Comparison of ENCODE assay signal across 9 mouse cellular contexts in the genomic region with DNA sequence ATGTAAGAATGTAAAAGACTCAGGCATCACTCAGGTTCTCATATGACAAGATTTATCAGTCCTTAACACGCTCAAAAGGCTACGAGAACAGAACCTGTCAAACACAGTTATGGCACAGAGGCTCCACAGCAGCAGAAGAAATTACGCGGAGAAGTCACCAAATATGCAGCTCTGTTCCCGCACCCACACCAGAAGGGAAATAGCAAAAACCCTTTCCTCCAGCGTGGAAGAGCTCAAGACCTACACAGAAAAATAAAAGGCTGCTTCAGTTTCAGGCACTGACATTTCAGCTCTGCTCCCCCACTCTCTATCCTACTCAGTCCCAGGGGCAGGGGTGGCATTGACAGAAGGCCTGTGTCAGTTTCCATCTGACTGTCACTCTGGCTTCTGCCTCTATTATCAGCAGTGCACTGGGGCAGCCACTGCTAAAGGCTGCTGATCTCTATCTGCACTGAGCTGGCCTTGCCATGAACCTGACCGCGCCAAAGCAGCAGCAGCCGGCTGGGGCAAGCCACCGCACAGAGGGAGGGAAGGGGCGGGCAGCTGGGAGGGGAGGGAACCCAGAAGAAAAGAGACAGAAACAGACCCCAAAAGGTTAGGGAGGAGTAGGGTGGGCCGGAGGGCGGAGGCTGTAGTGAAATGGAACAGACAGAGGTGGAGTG.
DNase-seq lines count a peak whose midpoint lies in the region; ATAC-seq and TF ChIP-seq lines count a peak whose summit lies in the region.
"Had no signal": no experiment of that assay in that cellular context is flagged by ENCODE, and none has a peak within 500 bp of the region (broad histone marks: within the 10 kb centered on the region; RNA-seq: fewer than 3 reads in every experiment).

No protein-coding gene starts in this region.

- TF ChIP-seq POLR2A in kidney, adult 2 months (IDR thresholded peaks at IDR 0.05; ENCODE audit: low read depth, low read length): no peak

- no peak overlapping the region for H3K4me2 ChIP-seq in liver, postnatal 0 days (ENCODE audit: low read depth, low read length)
- peak overlapping the region; percentile 49 for H3K4me2 ChIP-seq in embryonic facial prominence, embryonic 13.5 days
- 0 out of 2 replicates have a peak overlapping the region, but pooled peaks have one; percentile 2 for H3K4me2 ChIP-seq in liver, embryonic 13.5 days
- no peak overlapping the region for H3K4me2 ChIP-seq in lung, postnatal 0 days (replicated peaks; ENCODE audit: low read depth, low read length)

- no peak overlapping the region for H3K9ac ChIP-seq in liver, postnatal 0 days (replicated peaks)
- H3K9ac ChIP-seq in embryonic facial prominence, embryonic 13.5 days: no peak overlapping the region
- H3K9ac ChIP-seq in liver, embryonic 13.5 days: no peak overlapping the region
- no peak overlapping the region for H3K9ac ChIP-seq in lung, postnatal 0 days (replicated peaks; ENCODE audit: low read depth)
- H3K9ac ChIP-seq: liver, embryonic 14.5 days had no signal

- no peaks in the 10 kb centered on the region for H3K36me3 ChIP-seq in liver, postnatal 0 days (replicated peaks; ENCODE audit: insufficient read depth, low read length)
- no peaks in the 10 kb centered on the region for H3K36me3 ChIP-seq in embryonic facial prominence, embryonic 13.5 days
- no peaks in the 10 kb centered on the region for H3K36me3 ChIP-seq in kidney, adult 2 months (ENCODE audit: control insufficient read depth, insufficient read depth, low read length)
- no peaks in the 10 kb centered on the region for H3K36me3 ChIP-seq in liver, embryonic 13.5 days
- no peaks in the 10 kb centered on the region for H3K36me3 ChIP-seq in lung, postnatal 0 days (ENCODE audit: insufficient read depth, low read length)

- no peaks in the 10 kb centered on the region for H3K4me1 ChIP-seq in liver, postnatal 0 days (ENCODE audit: insufficient read depth)
- H3K4me1 ChIP-seq in embryonic facial prominence, embryonic 13.5 days: peaks cover 6% of the 10 kb centered on the region; the same call in 1 of the 2 replicates
- no peaks in the 10 kb centered on the region for H3K4me1 ChIP-seq in kidney, adult 2 months (ENCODE audit: control insufficient read depth, insufficient read depth, low read length)
- no peaks in the 10 kb centered on the region for H3K4me1 ChIP-seq in liver, embryonic 13.5 days (replicated peaks)
- H3K4me1 ChIP-seq in lung, postnatal 0 days (ENCODE audit: insufficient read depth, low read depth, low read length): no peaks in the 10 kb centered on the region

- no peak for ATAC-seq in liver, postnatal 0 days
- ATAC-seq in embryonic facial prominence, embryonic 13.5 days (ENCODE audit: insufficient number of reproducible peaks, insufficient read depth, low FRiP score, low TSS enrichment, low read depth): 0 out of 2 replicates have a peak, but pooled peaks have one; percentile 37
- no peak for ATAC-seq in liver, embryonic 13.5 days (ENCODE audit: low read depth)
- ATAC-seq in lung, postnatal 0 days: no peak

- TF ChIP-seq EP300 in liver, postnatal 0 days (IDR thresholded peaks at IDR 0.05; ENCODE audit: low read depth): no peak
- no peak for TF ChIP-seq EP300 in lung, postnatal 0 days (IDR thresholded peaks at IDR 0.05)

- peak; percentile 5 for DNase-seq in liver
- DNase-seq in liver, postnatal 0 days: no peak
- peak; percentile 8 for DNase-seq in kidney, adult 2 months
- no peak for DNase-seq in liver, embryonic 13.5 days
- DNase-seq in ovary, postnatal 14 days (ENCODE audit: low spot score): no peak
- DNase-seq in lung, postnatal 0 days (ENCODE audit: low spot score): no peak
- DNase-seq in ovary, postnatal 36 days (ENCODE audit: low spot score): no peak

- WGBS in liver, postnatal 0 days (ENCODE audit: insufficient replicate concordance): 37% methylated on average over 13 of the region's 13 CpGs
- WGBS in embryonic facial prominence, embryonic 13.5 days: 25% methylated on average over 13 of the region's 13 CpGs
- WGBS in kidney, adult 2 months: 25% methylated on average over 13 of the region's 13 CpGs
- 28% methylated on average over 13 of the region's 13 CpGs for WGBS in liver, embryonic 13.5 days (ENCODE audit: insufficient replicate concordance)
- WGBS in lung, postnatal 0 days: 21% methylated on average over 12 of the region's 13 CpGs

- H3K9me3 ChIP-seq in liver, postnatal 0 days (ENCODE audit: low read length): no peaks in the 10 kb centered on the region
- no peaks in the 10 kb centered on the region for H3K9me3 ChIP-seq in embryonic facial prominence, embryonic 13.5 days
- H3K9me3 ChIP-seq in liver, embryonic 13.5 days (replicated peaks): no peaks in the 10 kb centered on the region
- no peaks in the 10 kb centered on the region for H3K9me3 ChIP-seq in lung, postnatal 0 days (ENCODE audit: low read length)

- no peak overlapping the region for H3K27ac ChIP-seq in liver, postnatal 0 days (ENCODE audit: low read depth)
- H3K27ac ChIP-seq in embryonic facial prominence, embryonic 13.5 days: no peak overlapping the region
- no peak overlapping the region for H3K27ac ChIP-seq in kidney, adult 2 months (ENCODE audit: insufficient read depth, low read depth, low read length)
- no peak overlapping the region for H3K27ac ChIP-seq in liver, embryonic 13.5 days
- no peak overlapping the region for H3K27ac ChIP-seq in lung, postnatal 0 days (ENCODE audit: low read length)
- H3K27ac ChIP-seq: liver, embryonic 14.5 days had no signal

- no peak overlapping the region for H3K4me3 ChIP-seq in liver, postnatal 0 days (ENCODE audit: low read depth, low read length)
- peak overlapping the region; percentile 22 for H3K4me3 ChIP-seq in embryonic facial prominence, embryonic 13.5 days
- H3K4me3 ChIP-seq in kidney, adult 2 months (ENCODE audit: insufficient read depth, low read depth, low read length): no peak overlapping the region
- H3K4me3 ChIP-seq in liver, embryonic 13.5 days (replicated peaks): no peak overlapping the region
- H3K4me3 ChIP-seq in lung, postnatal 0 days (ENCODE audit: low read depth, low read length): no peak overlapping the region

- no peaks in the 10 kb centered on the region for H3K27me3 ChIP-seq in liver, postnatal 0 days (ENCODE audit: insufficient read depth, low read length)
- H3K27me3 ChIP-seq in embryonic facial prominence, embryonic 13.5 days: no peaks in the 10 kb centered on the region
- H3K27me3 ChIP-seq in kidney, adult 2 months (replicated peaks; ENCODE audit: control insufficient read depth, insufficient read depth, low read length): no peaks in the 10 kb centered on the region
- no peaks in the 10 kb centered on the region for H3K27me3 ChIP-seq in liver, embryonic 13.5 days
- H3K27me3 ChIP-seq in lung, postnatal 0 days (replicated peaks; ENCODE audit: insufficient read depth, low read length): no peaks in the 10 kb centered on the region

- TF ChIP-seq CTCF in liver, postnatal 0 days (IDR thresholded peaks at IDR 0.05; ENCODE audit: low read depth): no peak
- TF ChIP-seq CTCF in kidney, adult 2 months (conservative IDR thresholded peaks at IDR 0.05; ENCODE audit: insufficient read depth, insufficient read length, low read depth, low read length): no peak
- TF ChIP-seq CTCF in lung, postnatal 0 days (IDR thresholded peaks at IDR 0.05): no peak

Comparison
In these comparisons a context has a peak if more than half of its experiments do, and no peak if none do; other contexts are left out.
1. DNase-seq: peak in liver (single experiment) and kidney, adult 2 months (single experiment); none in liver, postnatal 0 days (single experiment), liver, embryonic 13.5 days (single experiment), ovary, postnatal 14 days (single experiment), lung, postnatal 0 days (single experiment) and ovary, postnatal 36 days (single experiment).
2. H3K4me2 ChIP-seq: peak in embryonic facial prominence, embryonic 13.5 days (single experiment) and liver, embryonic 13.5 days (single experiment); none in liver, postnatal 0 days (single experiment) and lung, postnatal 0 days (single experiment).